Mouse (Mus musculus): ENCODE measurements around the gene Fam92b. TPM values are rescaled to one million over a fixed set of nuclear protein-coding genes. Genes with fewer than 3 reads are reported as not detected.

Gene Fam92b
- total and polyA plus RNA-seq, 3 experiments: not detected

- Histone ChIP-seq H3K9ac (ENCODE audit: control insufficient read depth, low read depth, low read length, poor library complexity, severe bottlenecking) (no peak overlapping the region), H3K36me3 (ENCODE audit: control insufficient read depth in 1 of 2, insufficient read depth in 2 of 2, low read length in 2 of 2) (no peaks in the 10 kb centered on the region), H3K79me2 (ENCODE audit: control insufficient read depth, insufficient read depth, low read length, poor library complexity) (no peaks in the 10 kb centered on the region), H3K4me1 (ENCODE audit: control insufficient read depth in 1 of 2, insufficient read depth in 2 of 2, low read length in 2 of 2) (no peaks in the 10 kb centered on the region), H3K9me3 (replicated peaks; ENCODE audit: insufficient read depth, low read length) (no peaks in the 10 kb centered on the region), H3K27ac (ENCODE audit: control insufficient read depth, low read depth, low read length) (no peak overlapping the region), H3K4me3 (ENCODE audit: control insufficient read depth in 1 of 2, insufficient read depth in 1 of 2, low read depth in 2 of 2, low read length in 2 of 2) (no peak overlapping the region), H3K27me3 (ENCODE audit: control insufficient read depth in 1 of 2, insufficient read depth in 2 of 2, low read length in 2 of 2) (no peaks in the 10 kb centered on the region)
- TF ChIP-seq USF1 (IDR thresholded peaks at IDR 0.05; ENCODE audit: low read depth, low read length) (peak; percentile 52; the same call in 1 of the 2 replicates), SMC3 (IDR thresholded peaks at IDR 0.05; ENCODE audit: low read depth, low read length) (no peak)
- no peak for DNase-seq (ENCODE audit: low read depth, low spot score)
Measured at GRCm38 (mm10) chr8:120190810-120191413, 13.6 kb upstream of the Fam92b start.

DNA sequence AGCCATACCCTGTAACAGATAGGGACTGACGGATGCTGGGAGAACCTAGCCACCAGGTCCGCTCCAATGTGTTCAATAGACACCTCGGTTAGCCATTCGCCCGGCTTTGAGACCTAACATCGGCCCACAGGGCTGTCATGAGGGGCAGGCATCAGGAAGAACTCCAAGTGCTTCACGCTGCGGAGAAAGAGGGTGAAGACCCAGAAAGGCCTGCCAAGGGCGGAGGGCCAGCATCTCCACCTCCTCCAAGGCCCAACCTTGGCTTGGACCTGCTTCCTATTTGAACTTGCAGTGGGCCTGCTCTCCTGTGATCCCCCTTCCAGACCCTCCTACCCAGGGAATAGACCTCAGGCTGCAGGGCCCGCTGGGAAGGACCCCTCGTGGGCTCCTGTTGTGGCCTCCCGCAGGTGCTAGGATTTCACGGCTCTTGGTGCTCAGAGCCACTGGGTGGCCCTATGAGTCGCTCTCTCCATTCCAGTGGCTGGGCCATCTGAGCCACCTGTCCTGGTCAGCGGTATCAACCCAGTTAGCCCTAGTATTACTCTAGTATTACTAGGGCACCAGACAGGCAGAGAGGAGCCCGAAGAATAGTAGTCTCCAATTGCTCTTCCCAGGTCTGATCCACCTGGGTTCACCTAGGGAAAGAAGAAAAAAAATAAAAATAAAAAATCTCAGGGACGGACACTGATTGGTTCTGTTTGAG, 13.0 kb upstream of the Fam92b start:
- no peak for DNase-seq (ENCODE audit: low read depth, low spot score)
- Histone ChIP-seq H3K79me2 (ENCODE audit: control insufficient read depth, insufficient read depth, low read length, poor library complexity) (no peaks in the 10 kb centered on the region), H3K4me3 (ENCODE audit: control insufficient read depth in 1 of 2, insufficient read depth in 1 of 2, low read depth in 2 of 2, low read length in 2 of 2) (no peak overlapping the region), H3K27ac (ENCODE audit: control insufficient read depth, low read depth, low read length) (no peak overlapping the region), H3K9ac (ENCODE audit: control insufficient read depth, low read depth, low read length, poor library complexity, severe bottlenecking) (no peak overlapping the region), H3K27me3 (ENCODE audit: control insufficient read depth in 1 of 2, insufficient read depth in 2 of 2, low read length in 2 of 2) (no peaks in the 10 kb centered on the region), H3K9me3 (replicated peaks; ENCODE audit: insufficient read depth, low read length) (no peaks in the 10 kb centered on the region), H3K4me1 (ENCODE audit: control insufficient read depth in 1 of 2, insufficient read depth in 2 of 2, low read length in 2 of 2) (no peaks in the 10 kb centered on the region), H3K36me3 (ENCODE audit: control insufficient read depth in 1 of 2, insufficient read depth in 2 of 2, low read length in 2 of 2) (no peaks in the 10 kb centered on the region)
- TF ChIP-seq RCOR1 (IDR thresholded peaks at IDR 0.05; ENCODE audit: low read depth, low read length) (no peak), MAZ (IDR thresholded peaks at IDR 0.05; ENCODE audit: low read depth, low read length) (no peak), NELFE (IDR thresholded peaks at IDR 0.05; ENCODE audit: low read depth, low read length) (no peak), NRF1 (IDR thresholded peaks at IDR 0.05; ENCODE audit: insufficient read depth, low read depth, low read length, poor library complexity, severe bottlenecking) (no peak), MYC (IDR thresholded peaks at IDR 0.05; ENCODE audit: low read depth, low read length) (no peak), KAT2A (conservative IDR thresholded peaks at IDR 0.05; ENCODE audit: low read depth, low read length) (no peak), ETS1 (IDR thresholded peaks at IDR 0.05; ENCODE audit: low read depth, low read length) (no peak), RAD21 (IDR thresholded peaks at IDR 0.05; ENCODE audit: low read depth, low read length) (no peak), SIN3A (IDR thresholded peaks at IDR 0.05; ENCODE audit: low read length) (no peak), MEF2A (IDR thresholded peaks at IDR 0.05; ENCODE audit: extremely low read depth, insufficient replicate concordance, low read depth, low read length, poor library complexity, severe bottlenecking) (no peak), MXI1 (IDR thresholded peaks at IDR 0.05; ENCODE audit: low read depth, low read length) (no peak)

DNA sequence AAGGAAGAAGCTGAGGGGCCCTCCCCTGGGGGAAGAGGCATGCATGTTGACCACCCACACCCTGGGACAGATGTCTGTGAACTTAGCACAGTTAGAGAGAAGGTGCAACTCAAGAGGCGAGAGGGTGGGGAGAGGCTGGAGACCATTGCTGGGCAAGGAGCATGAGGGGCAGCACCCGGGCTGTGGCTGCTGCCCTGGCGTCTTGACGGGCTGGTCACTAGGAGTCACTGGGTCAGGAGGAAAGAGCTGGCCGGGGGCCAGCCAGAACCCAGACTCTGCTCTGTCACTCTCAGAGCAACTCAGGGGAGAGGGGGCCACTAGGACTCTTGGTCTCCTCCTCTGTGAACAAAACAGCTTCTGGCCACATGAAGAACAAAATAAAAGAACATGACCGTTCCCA, 12.2 kb upstream of the Fam92b start:
- Histone ChIP-seq H3K27ac (ENCODE audit: control insufficient read depth, low read depth, low read length) (no peak overlapping the region), H3K9me3 (replicated peaks; ENCODE audit: insufficient read depth, low read length) (no peaks in the 10 kb centered on the region), H3K79me2 (ENCODE audit: control insufficient read depth, insufficient read depth, low read length, poor library complexity) (no peaks in the 10 kb centered on the region), H3K4me3 (ENCODE audit: control insufficient read depth in 1 of 2, insufficient read depth in 1 of 2, low read depth in 2 of 2, low read length in 2 of 2) (no peak overlapping the region), H3K9ac (ENCODE audit: control insufficient read depth, low read depth, low read length, poor library complexity, severe bottlenecking) (no peak overlapping the region), H3K27me3 (ENCODE audit: control insufficient read depth in 1 of 2, insufficient read depth in 2 of 2, low read length in 2 of 2) (no peaks in the 10 kb centered on the region), H3K36me3 (ENCODE audit: control insufficient read depth in 1 of 2, insufficient read depth in 2 of 2, low read length in 2 of 2) (no peaks in the 10 kb centered on the region), H3K4me1 (ENCODE audit: control insufficient read depth in 1 of 2, insufficient read depth in 2 of 2, low read length in 2 of 2) (no peaks in the 10 kb centered on the region)
- no peak for TF ChIP-seq MEF2A (IDR thresholded peaks at IDR 0.05; ENCODE audit: extremely low read depth, insufficient replicate concordance, low read depth, low read length, poor library complexity, severe bottlenecking)
- TF ChIP-seq MXI1 (IDR thresholded peaks at IDR 0.05; ENCODE audit: low read depth, low read length): no peak
- no peak for TF ChIP-seq ZKSCAN1 (IDR thresholded peaks at IDR 0.05; ENCODE audit: low read depth, low read length)
- no peak for TF ChIP-seq MYC (IDR thresholded peaks at IDR 0.05; ENCODE audit: low read depth, low read length)
- no peak for TF ChIP-seq TAL1 (IDR thresholded peaks at IDR 0.05; ENCODE audit: low read length)
- TF ChIP-seq UBTF (IDR thresholded peaks at IDR 0.05; ENCODE audit: borderline replicate concordance, insufficient read depth, low read depth, low read length): no peak
- no peak for TF ChIP-seq NRF1 (IDR thresholded peaks at IDR 0.05; ENCODE audit: insufficient read depth, low read depth, low read length, poor library complexity, severe bottlenecking)
- TF ChIP-seq USF2 (IDR thresholded peaks at IDR 0.05; ENCODE audit: borderline replicate concordance in 1 of 2, insufficient read depth in 1 of 2, low read depth in 1 of 2, low read length in 2 of 2): no peak
- no peak for TF ChIP-seq ZMIZ1 (IDR thresholded peaks at IDR 0.05; ENCODE audit: low read depth, low read length)
- TF ChIP-seq SMC3 (IDR thresholded peaks at IDR 0.05; ENCODE audit: low read depth, low read length): no peak
- no peak for TF ChIP-seq MAFK (IDR thresholded peaks at IDR 0.05; ENCODE audit: borderline replicate concordance, low read depth, low read length)
- TF ChIP-seq RCOR1 (IDR thresholded peaks at IDR 0.05; ENCODE audit: low read depth, low read length): no peak
- no peak for TF ChIP-seq MAZ (IDR thresholded peaks at IDR 0.05; ENCODE audit: low read depth, low read length)
- TF ChIP-seq MAX (IDR thresholded peaks at IDR 0.05; ENCODE audit: low read length): no peak
- TF ChIP-seq POLR2AphosphoS5 (IDR thresholded peaks at IDR 0.05; ENCODE audit: borderline replicate concordance, low read depth, low read length): no peak
- no peak for TF ChIP-seq KAT2A (conservative IDR thresholded peaks at IDR 0.05; ENCODE audit: low read depth, low read length)
- DNase-seq (ENCODE audit: low read depth, low spot score): no peak

All from MEL (cell line).